ENCODE assay signal across 9 mouse cellular contexts in the genomic region with DNA sequence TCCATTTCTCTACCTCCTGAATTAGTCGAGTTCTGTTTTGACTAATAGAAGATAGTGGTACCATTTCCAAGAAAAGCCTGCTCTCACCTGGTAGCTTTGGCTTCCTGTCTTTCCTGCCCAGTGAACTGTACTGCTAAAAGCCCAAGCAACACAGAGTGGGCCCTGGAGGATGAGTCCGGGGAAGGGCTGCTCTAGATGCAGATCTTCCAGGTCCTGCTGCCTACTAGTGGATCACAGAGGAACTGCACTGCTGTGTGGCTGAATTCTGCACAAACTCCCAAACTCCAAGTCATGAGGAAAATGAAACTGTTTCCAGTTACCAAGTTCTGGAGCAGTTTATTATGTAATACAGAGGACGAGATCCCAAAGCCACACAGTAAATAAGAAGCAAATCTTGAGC.
DNase-seq lines count a peak whose midpoint lies in the region; ATAC-seq and TF ChIP-seq lines count a peak whose summit lies in the region.
"Had no signal": no experiment of that assay in that cellular context is flagged by ENCODE, and none has a peak within 500 bp of the region (broad histone marks: within the 10 kb centered on the region; RNA-seq: fewer than 3 reads in every experiment).

No protein-coding gene starts in this region.

- intact Hi-C loops in heart, postnatal 10 days (cut with DNase I) = loop anchor here (2.0 to 10.0 kb wide), 3 partner anchors 37 to 629 kb away; no protein-coding TSS in a partner anchor
- intact Hi-C loops in left cerebral cortex, postnatal 10 days (cut with DNase I) = loop anchor here (2.0 to 5.0 kb wide), 2 partner anchors 233 to 292 kb away; a partner anchor contains a TSS

- no peak overlapping the region for H3K4me3 ChIP-seq in kidney, embryonic 14.5 days (ENCODE audit: low read length)
- no peak overlapping the region for H3K4me3 ChIP-seq in MEL (ENCODE audit: control insufficient read depth in 1 of 2, insufficient read depth in 1 of 2, low read depth in 2 of 2, low read length in 2 of 2)
- H3K4me3 ChIP-seq in neural tube, embryonic 15.5 days (replicated peaks) = no peak overlapping the region
- H3K4me3 ChIP-seq: lung, embryonic 15.5 days had no signal

- 34% methylated on average over 3 of the region's 3 CpGs for WGBS in kidney, embryonic 14.5 days
- 42% methylated on average over 3 of the region's 3 CpGs for WGBS in neural tube, embryonic 15.5 days

- 0 out of 2 replicates have a peak, but pooled peaks cover 4% of the 10 kb centered on the region for H3K36me3 ChIP-seq in kidney, embryonic 14.5 days (ENCODE audit: control insufficient read depth, insufficient read depth, low read length)
- H3K36me3 ChIP-seq in MEL (ENCODE audit: control insufficient read depth in 1 of 2, insufficient read depth in 2 of 2, low read length in 2 of 2) = no peaks in the 10 kb centered on the region
- H3K36me3 ChIP-seq in neural tube, embryonic 15.5 days = no peaks in the 10 kb centered on the region
- H3K36me3 ChIP-seq: lung, embryonic 15.5 days had no signal

- no peak for TF ChIP-seq EP300 in MEL (IDR thresholded peaks at IDR 0.05; ENCODE audit: low read depth in 1 of 2, low read length in 2 of 2)

- peak; percentile 70 for DNase-seq in kidney, adult 18-20 months
- no peak for DNase-seq in MEL (ENCODE audit: low read depth, low spot score)
- peak; percentile 52 to 54 for DNase-seq in cerebellum, postnatal 36 days
- DNase-seq in heart, postnatal 10 days = peak; percentile 63 to 74
- DNase-seq in left cerebral cortex, postnatal 10 days (ENCODE audit: extremely low spot score in 1 of 2, low spot score in 2 of 2) = peak; percentile 49 to 67

- no peak overlapping the region for H3K4me2 ChIP-seq in kidney, embryonic 14.5 days (replicated peaks; ENCODE audit: low read depth, low read length)
- H3K4me2 ChIP-seq in neural tube, embryonic 15.5 days = no peak overlapping the region
- H3K4me2 ChIP-seq: lung, embryonic 15.5 days had no signal

- peak in 2 of 3 experiments; percentile 22 to 40; a peak in 3 of 6 replicates for TF ChIP-seq CTCF in MEL (IDR thresholded peaks at IDR 0.05 in 2 of 3, conservative IDR thresholded peaks at IDR 0.05 in 1 of 3; ENCODE audit: control insufficient read depth in 1 of 3, insufficient read depth in 1 of 3, low read depth in 2 of 3, low read length in 3 of 3, poor library complexity in 1 of 3, severe bottlenecking in 1 of 3)

- TF ChIP-seq POLR2A in MEL (IDR thresholded peaks at IDR 0.05; ENCODE audit: control insufficient read depth in 1 of 2, insufficient read depth in 1 of 2, low read depth in 1 of 2, low read length in 2 of 2, poor library complexity in 1 of 2) = no peak

- no peaks in the 10 kb centered on the region for H3K79me2 ChIP-seq in MEL (ENCODE audit: control insufficient read depth, insufficient read depth, low read length, poor library complexity)

- no peak overlapping the region for H3K27ac ChIP-seq in kidney, embryonic 14.5 days (ENCODE audit: low read depth, low read length)
- H3K27ac ChIP-seq in MEL (ENCODE audit: control insufficient read depth, low read depth, low read length) = no peak overlapping the region
- H3K27ac ChIP-seq in neural tube, embryonic 15.5 days (replicated peaks) = peak overlapping the region; percentile 60
- H3K27ac ChIP-seq: lung, embryonic 15.5 days had no signal

- H3K9ac ChIP-seq in kidney, embryonic 14.5 days (ENCODE audit: low read depth, low read length) = no peak overlapping the region
- H3K9ac ChIP-seq in MEL (ENCODE audit: control insufficient read depth, low read depth, low read length, poor library complexity, severe bottlenecking) = no peak overlapping the region
- no peak overlapping the region for H3K9ac ChIP-seq in neural tube, embryonic 15.5 days (replicated peaks)
- H3K9ac ChIP-seq: lung, embryonic 15.5 days had no signal

- H3K4me1 ChIP-seq in kidney, embryonic 14.5 days (ENCODE audit: control insufficient read depth, insufficient read depth, low read length) = no peaks in the 10 kb centered on the region
- no peaks in the 10 kb centered on the region for H3K4me1 ChIP-seq in MEL (ENCODE audit: control insufficient read depth in 1 of 2, insufficient read depth in 2 of 2, low read length in 2 of 2)
- peaks cover 48% of the 10 kb centered on the region for H3K4me1 ChIP-seq in neural tube, embryonic 15.5 days
- H3K4me1 ChIP-seq: lung, embryonic 15.5 days had no signal

- H3K27me3 ChIP-seq in kidney, embryonic 14.5 days (ENCODE audit: control insufficient read depth, insufficient read depth, low read length) = no peaks in the 10 kb centered on the region
- no peaks in the 10 kb centered on the region for H3K27me3 ChIP-seq in MEL (ENCODE audit: control insufficient read depth in 1 of 2, insufficient read depth in 2 of 2, low read length in 2 of 2)
- no peaks in the 10 kb centered on the region for H3K27me3 ChIP-seq in neural tube, embryonic 15.5 days (replicated peaks)
- H3K27me3 ChIP-seq: lung, embryonic 15.5 days had no signal

- TF ChIP-seq RAD21 in MEL (IDR thresholded peaks at IDR 0.05; ENCODE audit: low read depth, low read length) = no peak

- H3K9me3 ChIP-seq in kidney, embryonic 14.5 days (ENCODE audit: control insufficient read depth, low read length) = no peaks in the 10 kb centered on the region
- H3K9me3 ChIP-seq in MEL (replicated peaks; ENCODE audit: insufficient read depth, low read length) = no peaks in the 10 kb centered on the region
- no peaks in the 10 kb centered on the region for H3K9me3 ChIP-seq in neural tube, embryonic 15.5 days (replicated peaks)
- H3K9me3 ChIP-seq: lung, embryonic 15.5 days had no signal

- no peak for ATAC-seq in kidney, embryonic 14.5 days (ENCODE audit: low FRiP score, low TSS enrichment)
- ATAC-seq in neural tube, embryonic 15.5 days (ENCODE audit: low FRiP score) = 0 out of 2 replicates have a peak, but pooled peaks have one; percentile 27
- ATAC-seq in activated CD4-positive, CD25-positive, alpha-beta regulatory T cell, adult 4 months = no peak

TF ChIP-seq in MEL, 35 proteins besides CTCF, POLR2A, EP300 and RAD21:
- TF ChIP-seq RCOR1 (IDR thresholded peaks at IDR 0.05; ENCODE audit: low read depth, low read length) (no peak), NRF1 (IDR thresholded peaks at IDR 0.05; ENCODE audit: insufficient read depth, low read depth, low read length, poor library complexity, severe bottlenecking) (no peak), MAZ (IDR thresholded peaks at IDR 0.05; ENCODE audit: low read depth, low read length) (no peak), USF1 (IDR thresholded peaks at IDR 0.05; ENCODE audit: low read depth, low read length) (no peak), POLR2AphosphoS2 (IDR thresholded peaks at IDR 0.05; ENCODE audit: low read length) (no peak)
